Mouse (Mus musculus): ENCODE results near the gene Vmp1.

The Vmp1 gene

DNA sequence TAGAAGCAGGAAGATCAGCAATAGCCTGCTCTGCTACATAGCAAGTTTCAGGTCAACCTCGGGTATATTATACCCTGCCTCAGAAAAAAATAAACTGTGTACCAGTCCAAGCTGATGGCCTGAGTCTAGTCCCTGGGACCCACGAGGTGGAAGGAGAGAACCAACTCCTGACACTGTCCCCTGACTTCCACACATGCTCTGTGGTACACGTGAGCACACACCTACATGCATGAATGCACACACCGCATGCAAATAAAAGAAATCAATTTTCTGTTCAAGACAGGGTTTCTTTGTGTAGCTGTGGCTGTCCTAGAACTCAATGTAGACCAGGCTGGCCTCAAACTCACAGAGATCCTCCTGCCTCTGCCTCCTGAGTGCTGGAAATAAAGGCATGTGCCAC lies 125.4 kb downstream of the Vmp1 start:
- DNase-seq: no peak

DNA sequence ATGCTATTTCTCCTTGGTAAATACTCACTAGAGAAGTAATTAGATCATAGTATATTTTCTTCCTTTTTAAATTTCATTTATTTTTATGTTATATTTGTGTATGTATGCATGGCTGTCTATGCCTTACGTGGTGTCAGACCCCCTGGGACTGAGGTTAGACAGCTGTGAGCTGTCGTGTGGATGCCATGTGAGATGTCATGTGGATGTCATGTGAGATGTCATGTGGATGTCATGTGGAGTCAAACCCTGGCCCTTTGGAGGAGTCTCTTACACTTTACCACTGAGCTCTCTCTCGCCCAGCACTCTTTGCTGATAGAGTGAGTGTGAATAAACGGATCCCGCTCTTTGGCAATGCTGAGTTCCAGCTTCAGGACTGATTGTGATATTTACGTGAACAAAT lies 130.1 kb downstream of the Vmp1 start:
- DNase-seq: no peak

DNA sequence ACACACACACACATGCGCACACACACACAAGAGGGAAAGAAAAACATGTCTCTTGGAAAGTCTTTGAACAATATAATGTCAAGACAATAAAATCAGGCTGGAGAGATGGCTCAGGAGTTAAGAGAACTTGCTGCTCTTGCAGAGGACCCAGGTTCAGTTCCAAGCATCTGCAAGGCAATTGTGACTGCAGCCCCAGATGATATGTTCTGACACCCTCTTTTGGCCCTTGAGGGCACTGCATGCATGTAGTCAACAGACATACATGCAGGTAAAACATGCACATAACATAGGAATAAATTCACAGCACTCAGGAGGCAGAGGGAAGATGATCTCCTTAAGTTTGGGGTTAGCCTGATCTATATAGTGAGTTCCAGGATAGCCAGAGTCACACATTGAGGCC lies 136.2 kb downstream of the Vmp1 start:
- no peak for DNase-seq

DNA sequence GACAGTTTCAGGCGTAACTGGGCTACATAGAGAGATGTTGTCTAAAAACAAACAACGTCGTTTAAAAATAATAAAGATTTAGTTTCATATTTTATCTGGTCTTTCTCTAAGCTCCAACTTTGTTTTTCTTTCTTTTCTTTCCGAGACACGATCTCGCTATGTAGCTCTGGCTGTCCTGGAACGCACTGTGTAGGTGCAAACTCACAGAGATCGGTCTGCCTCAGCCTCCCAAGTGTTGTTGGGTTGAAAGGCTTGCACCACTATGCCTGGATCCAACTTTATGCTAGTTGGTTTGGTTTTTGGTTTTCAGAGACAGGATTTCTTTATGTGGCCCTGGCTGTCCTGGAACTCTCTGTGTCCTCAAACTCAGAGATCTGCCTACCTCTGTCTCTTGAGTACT lies 138.1 kb downstream of the Vmp1 start:
- no peak for DNase-seq

DNA sequence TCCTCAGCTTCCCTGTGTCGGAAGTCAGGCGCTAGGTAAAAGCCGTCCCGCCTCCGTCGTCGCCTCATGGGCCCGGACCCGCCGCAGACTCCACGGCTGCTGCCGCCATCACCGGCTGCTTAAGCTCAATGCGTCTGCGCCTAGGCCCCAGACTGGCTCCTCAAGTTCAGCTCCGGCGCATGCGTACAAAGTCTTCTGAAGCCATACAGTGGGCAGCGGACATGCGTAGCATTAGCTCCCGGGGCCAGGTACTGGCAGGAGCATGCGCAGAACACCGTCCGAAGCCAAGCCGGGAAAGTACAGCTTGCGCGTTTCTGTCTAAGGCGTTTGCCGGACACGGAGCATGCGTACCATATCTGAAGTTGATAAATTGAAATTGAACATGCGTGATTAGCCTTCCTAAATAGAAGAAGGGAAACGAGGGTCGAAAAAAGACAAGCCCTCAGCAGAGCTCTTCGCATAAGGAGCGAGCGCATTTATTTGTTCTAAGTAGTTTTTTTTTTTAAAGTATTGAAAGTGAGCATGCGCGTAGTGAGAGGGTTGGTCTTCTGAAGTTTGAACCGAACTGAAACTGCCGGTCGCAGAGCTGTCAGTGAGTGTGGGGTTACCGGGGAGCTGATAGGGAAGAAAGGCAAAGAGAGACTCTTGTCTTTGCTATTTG lies 138.9 kb downstream of the Vmp1 start, which contains the start of the genes Rps6kb1 and Tubd1:
Rps6kb1 (minus strand) TSS at position 167 of the 661 bp plus-strand sequence.
Tubd1 (plus strand) TSS at position 353 of the 661 bp plus-strand sequence.
- DNase-seq: peak; percentile 100

DNA sequence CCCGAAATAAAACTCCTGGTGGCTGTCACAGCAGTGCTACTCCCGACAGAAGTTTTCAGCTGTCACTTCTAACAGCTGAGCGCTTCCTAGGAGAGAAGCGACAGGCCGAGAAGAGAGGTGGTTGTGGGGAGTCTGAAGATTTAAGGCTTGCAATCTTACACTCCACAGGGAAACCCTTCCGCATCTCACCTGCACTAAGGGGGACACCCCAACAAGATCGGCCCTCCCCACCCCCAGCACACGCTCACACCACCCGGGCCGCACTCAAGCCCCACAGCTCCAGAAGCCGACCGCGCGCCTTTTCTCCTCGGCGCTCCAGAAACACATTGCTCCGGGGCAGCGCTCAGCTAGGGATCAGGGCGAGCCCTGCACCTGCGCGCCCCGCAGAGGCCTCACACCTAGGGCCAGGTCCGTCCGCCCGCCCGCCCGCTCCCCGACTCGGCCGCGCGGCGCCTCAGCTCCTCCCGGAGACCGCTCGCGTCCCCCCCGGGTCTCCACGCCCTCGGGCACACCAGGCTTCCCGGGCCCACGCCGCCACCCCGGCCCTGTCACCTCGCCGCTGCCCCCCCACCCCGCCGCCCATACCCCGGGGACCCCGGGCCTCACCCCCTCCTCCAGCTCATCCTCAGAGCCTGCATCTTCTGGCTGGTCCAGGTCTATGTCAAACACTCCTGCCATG lies 139.5 kb downstream of the Vmp1 start:
- no peak for DNase-seq

DNA sequence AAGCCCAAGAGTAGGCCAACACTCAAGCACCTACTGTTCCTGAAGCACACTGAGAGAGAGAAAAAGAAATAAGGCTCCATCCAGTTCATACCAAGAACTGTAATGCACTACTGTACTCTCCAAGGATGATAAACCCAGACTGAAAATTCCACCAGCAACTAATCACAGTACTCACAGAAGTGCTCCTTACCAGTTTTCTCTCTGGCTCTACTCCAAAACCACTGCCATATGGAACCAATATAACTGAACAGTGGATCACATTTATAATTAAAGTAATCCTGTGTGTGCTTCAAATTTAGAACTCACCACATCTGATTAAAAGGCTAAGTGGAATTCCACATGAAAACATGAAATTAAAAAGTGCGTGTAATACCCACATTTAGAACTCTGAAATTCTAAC lies 140.8 kb downstream of the Vmp1 start:
- DNase-seq: no peak

DNA sequence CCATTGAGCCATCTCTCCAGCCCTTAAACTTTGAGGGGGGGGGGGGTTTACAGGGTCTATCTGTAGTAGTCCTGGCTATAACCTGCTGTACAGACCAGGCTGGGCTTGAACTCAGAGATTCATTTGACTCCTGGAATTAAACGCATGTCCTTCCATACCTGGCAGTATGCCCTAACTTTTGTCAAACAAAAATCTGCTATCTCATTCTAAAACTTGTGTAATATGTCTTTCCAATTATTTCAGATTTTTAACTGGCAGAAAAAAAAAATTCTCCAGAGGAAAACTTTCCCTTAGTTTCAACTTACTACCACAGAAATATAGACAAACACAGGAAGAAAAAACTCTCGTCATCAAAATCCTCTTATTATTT lies 143.2 kb downstream of the Vmp1 start:
- no peak for DNase-seq

DNA sequence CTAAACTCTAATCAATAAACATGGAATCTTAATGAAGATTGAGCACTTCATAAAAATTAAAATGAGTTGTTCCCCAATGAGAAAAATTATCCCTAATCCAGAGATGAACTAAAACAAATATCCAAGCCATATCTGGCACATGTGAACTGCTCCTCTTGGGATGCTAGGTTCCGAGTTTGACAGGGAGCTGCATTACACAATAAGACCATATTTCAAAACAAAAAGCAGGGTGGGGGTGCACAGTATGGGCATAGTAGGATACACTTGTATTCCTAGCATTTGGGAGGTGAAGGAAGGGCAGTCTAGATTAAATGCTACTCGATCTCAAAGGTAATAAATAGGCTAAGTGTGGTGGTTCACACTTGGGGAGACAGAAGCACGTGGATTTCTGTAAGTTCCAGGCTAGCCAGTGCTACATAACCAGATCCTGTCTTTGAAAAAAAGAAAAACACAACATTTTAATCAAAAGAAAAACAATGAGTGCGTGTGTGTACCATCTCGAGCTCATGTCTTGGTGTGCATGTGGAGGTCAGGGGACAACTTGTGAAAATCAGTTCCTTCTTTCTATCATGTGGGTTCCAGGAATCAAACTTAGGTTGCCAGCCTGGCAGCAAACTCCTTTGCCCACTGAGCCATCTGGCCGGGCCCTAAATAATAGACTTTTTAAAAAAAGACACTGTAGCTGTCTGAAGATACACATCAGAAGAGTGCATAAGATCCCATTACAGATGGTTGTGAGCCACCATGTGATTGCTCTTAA lies 143.7 kb downstream of the Vmp1 start:
- DNase-seq: no peak

DNA sequence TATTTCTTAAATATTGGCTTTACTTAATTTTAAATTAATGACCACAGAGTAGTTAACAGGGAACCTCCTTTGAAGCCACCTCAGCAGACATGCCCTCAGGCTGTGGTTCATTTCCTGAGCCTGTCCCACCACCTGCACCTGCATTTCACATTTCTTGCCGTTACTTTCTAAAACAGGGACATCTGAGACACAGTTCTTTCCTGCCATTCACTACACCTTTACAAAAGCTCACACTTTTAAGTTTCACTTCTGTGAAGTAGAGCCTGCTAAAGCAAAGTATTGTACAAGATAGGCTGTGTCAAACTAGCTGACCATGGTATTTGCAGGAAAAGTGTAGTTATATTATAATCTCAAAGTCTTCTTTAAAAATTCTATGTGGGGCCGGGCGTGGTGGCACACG lies 144.8 kb downstream of the Vmp1 start:
- no peak for DNase-seq

DNA sequence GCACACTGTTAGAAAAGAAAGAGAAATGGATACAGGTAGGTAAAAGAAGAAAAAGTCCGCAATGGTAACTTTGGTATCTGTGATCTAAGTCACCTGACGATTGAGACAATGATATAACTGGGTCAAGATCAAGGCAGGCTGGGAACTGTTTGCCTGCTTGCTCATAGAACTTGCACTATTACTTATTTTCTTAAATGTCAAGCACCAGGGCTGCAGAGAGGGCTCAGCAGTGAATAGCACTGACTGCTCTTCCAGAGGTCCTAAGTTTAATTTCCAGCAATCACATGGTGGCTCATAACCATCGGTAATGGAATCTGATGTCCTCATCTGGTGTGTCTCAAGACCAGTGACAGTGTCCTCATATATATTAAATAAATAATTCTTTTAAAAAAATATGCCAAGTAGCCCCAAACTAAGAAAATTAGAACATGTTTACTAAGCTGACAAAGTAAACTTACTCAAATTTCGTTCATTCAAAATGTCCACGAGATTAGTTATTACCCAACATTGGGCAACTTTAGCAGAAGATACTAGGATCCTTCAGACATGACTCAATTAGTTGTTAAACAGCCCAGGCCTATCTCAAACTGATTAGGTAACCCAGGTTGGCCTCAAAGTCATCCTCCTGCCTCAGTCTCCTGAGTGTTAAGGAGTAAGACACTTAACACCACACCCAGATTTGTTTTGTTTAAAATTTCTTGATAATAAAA lies 149.3 kb downstream of the Vmp1 start:
- no peak for DNase-seq

Measured in lung, postnatal 10 days (tissue).